Mouse (Mus musculus): ENCODE measurements at regions not wholly inside any gene's neighbourhood (a gene's known extent, or its start where the extent isn't known, plus 50 kb on each side); places are given as distances from the start of the nearest gene placed in this dataset.

DNA sequence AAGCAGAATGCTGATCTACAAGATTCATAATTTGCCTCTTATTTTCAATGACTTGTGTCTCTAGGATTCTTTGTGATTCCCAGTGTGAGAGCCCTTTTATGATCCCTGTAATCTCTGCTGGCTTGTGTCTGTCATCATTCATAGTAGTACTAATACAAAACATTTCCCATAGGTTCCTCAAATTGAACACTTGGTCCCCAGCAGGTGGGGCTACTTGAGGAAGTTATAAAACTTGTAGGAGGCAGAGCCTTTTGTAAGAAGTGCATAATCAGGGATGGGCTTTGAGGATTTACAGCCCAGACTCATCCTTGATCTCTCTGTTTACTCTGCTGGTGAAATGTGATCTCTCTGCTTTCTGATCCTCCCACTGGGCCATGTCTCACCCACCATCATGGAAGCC lies 743.6 kb downstream of the Adgrl2 start:
- no peak for TF ChIP-seq POLR2A (IDR thresholded peaks at IDR 0.05; ENCODE audit: borderline replicate concordance, low read depth, low read length)
- no peak for TF ChIP-seq CTCF (IDR thresholded peaks at IDR 0.05; ENCODE audit: low read depth, low read length)
